Mouse (Mus musculus) embryonic stem cell, embryonic (primary cell): ENCODE results near the gene Zfp46.

Experiments
- CTCF ChIA-PET, 4 experiments: fragments of 300-600 bp in 2 of 4; fragments of 350-600 bp in 2 of 4; sonication (Branson Sonifier 250); formaldehyde crosslinking; loops; one replicate each; lab custom pipeline; 2022; ENCODE audit warnings: inconsistent platforms in 2 of 4; lab: Charles Lee
- POLR2A ChIA-PET, 4 experiments: fragments of 300-600 bp in 2 of 4; fragments of 350-600 bp in 2 of 4; sonication (Branson Sonifier 250); formaldehyde crosslinking; loops; one replicate each; lab custom pipeline; 2022; ENCODE audit warnings: antibody characterized with exemption in 4 of 4, inconsistent platforms in 1 of 4; lab: Charles Lee

The Zfp46 gene

GRCm38 (mm10) chr4:136249332-136249647 lies 35.2 kb upstream of the Zfp46 start:
- ChIA-PET CTCF (interaction anchor here in 2 of 4 experiments (0.6 to 2.6 kb wide), 4 partner anchors 9 to 68 kb away, joined by 3 to 9 read pairs (median 6); no protein-coding TSS in a partner anchor), POLR2A (interaction anchor here (0.6 to 3.5 kb wide), 9 partner anchors 10 to 103 kb away, joined by 3 to 14 read pairs (median 5); no protein-coding TSS in a partner anchor)

DNA sequence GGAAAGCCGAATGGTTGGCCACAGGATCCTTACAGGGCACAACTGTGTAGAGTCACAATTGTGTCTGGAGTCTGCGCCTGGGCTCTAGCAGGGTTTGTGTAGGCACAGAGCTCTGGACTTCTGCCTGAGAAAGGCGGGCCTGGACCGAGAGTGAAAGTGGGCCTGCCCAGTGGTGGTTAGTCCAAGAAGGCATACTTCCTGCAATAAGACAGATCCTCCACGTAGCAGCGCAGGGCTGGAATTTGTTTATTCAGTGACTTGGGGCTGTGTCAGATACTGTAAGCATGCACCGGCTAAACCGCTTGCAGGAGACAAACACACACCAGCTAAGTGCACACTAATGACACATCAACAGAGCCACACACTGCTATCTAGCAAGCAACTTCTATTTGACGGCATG lies 34.7 kb upstream of the Zfp46 start:
- POLR2A ChIA-PET: interaction anchor here in 3 of 4 experiments (1.1 to 3.5 kb wide), 6 partner anchors 10 to 103 kb away, joined by 3 to 14 read pairs (median 4); partner anchors contain the start of gene Asap3 (in 1 of the 3)
- CTCF ChIA-PET: interaction anchor here in 2 of 4 experiments (1.2 to 2.6 kb wide), 3 partner anchors 10 to 69 kb away, joined by 3 to 9 read pairs (median 8); no protein-coding TSS in a partner anchor

DNA sequence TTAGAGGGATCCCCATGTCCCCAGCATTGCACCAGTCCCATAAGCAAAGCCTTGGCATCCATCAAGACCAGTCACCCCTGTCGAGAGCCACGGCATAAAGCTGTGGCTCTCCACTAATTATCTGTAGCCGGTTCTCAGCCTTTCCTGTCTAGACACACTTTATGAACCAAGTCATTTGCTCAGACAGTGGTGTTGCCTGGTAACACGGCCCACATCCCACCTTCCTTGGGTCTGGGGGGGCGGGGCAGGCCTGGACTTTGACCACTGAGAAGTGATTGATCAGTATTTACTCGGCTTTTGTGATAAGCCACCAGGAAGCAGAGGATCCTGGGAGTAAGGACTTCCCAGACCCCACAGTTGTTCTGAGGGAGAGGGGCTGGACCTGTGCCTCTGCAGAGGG lies 28.6 kb upstream of the Zfp46 start:
- POLR2A ChIA-PET: interaction anchor here in 1 of 4 experiments (2.2 kb wide), 1 partner anchor 10 kb away, joined by 5 read pairs; no protein-coding TSS in a partner anchor
- CTCF ChIA-PET: interaction anchor here in 3 of 4 experiments (0.6 to 1.1 kb wide), 4 partner anchors 8 to 149 kb away, joined by 3 to 20 read pairs (median 6); no protein-coding TSS in a partner anchor

DNA sequence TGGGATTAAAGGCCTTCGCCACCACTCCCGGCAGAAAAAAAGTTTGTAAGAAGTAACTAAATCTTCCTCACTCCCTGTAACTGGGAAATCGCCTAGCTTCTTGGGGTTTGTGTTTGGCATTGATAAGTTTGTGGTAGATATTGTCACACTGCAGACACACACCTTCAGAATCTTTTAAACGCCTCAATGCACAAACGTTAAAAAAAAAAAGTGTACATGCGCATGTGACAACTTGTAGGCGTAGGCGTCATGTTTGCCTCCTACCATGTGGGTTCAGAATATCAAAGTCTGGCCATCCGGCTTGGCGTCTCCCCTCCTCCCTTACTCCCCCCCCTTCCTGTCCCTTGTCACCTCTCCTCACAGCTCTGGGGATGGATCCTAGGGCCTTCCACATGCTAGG lies 27.8 kb upstream of the Zfp46 start:
- POLR2A ChIA-PET: interaction anchor here in 1 of 4 experiments (0.7 kb wide), 1 partner anchor 51 kb away, joined by 3 read pairs; the partner anchor contains the start of gene Asap3
- CTCF ChIA-PET: interaction anchor here in 3 of 4 experiments (0.6 to 1.1 kb wide), 4 partner anchors 10 to 150 kb away, joined by 3 to 20 read pairs (median 6); no protein-coding TSS in a partner anchor

- ChIA-PET CTCF (interaction anchor here (0.6 to 4.5 kb wide), 44 partner anchors 8 to 362 kb away, joined by 3 to 46 read pairs (median 6); partner anchors contain the start of genes Asap3 (in 2 of the 4), Tcea3 (in 2 of the 4), Hnrnpr (in 1 of the 4) and Zfp46 (in 1 of the 4)), POLR2A (interaction anchor here (0.6 to 2.6 kb wide), 20 partner anchors 11 to 207 kb away, joined by 3 to 14 read pairs (median 4); partner anchors contain the start of genes Tcea3 (in 2 of the 4), Asap3 (in 1 of the 4) and Rpl11 (in 1 of the 4))
These were observed 24.6 kb upstream of the Zfp46 start for GRCm38 (mm10) chr4:136259916-136260315.

GRCm38 (mm10) chr4:136260491-136261180 lies 23.8 kb upstream of the Zfp46 start:
- CTCF ChIA-PET: interaction anchor here (0.5 to 4.5 kb wide), 127 partner anchors 7 to 1998 kb away, joined by 3 to 46 read pairs (median 4); partner anchors contain the start of genes Asap3 (in 2 of the 4), Lactbl1 (in 2 of the 4), Tcea3 (in 2 of the 4) and 6030445D17Rik (in 1 of the 4)

DNA sequence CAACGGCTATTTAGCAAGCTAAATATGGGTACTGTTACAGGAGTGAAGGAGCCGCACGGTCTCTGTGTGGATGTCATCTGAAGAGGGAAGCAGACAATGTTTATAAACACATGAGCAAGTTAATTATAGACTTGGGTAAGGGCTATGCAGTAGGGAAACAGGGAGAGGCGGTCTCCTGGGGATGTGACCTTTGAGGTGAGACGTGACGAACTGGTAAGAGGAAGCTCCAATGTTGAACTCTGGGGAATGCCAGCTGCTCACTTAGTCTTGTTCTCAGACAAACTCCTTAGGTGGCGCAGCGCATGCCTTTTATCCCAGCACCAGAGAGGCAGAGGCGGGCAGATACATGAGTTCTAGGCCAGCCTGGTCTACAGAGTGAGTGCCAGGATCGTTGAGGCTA lies 22.6 kb upstream of the Zfp46 start:
- ChIA-PET POLR2A (interaction anchor here in 2 of 4 experiments (1.1 to 2.0 kb wide), 4 partner anchors 10 to 28 kb away, joined by 3 to 5 read pairs (median 4); partner anchors contain the start of gene Tcea3 (in 1 of the 2)), CTCF (interaction anchor here in 2 of 4 experiments (0.5 to 4.5 kb wide), 3 partner anchors 21 to 43 kb away, joined by 3 to 46 read pairs (median 19); no protein-coding TSS in a partner anchor)

More at GRCm38 (mm10) chr4:136260491-136261180, 23.8 kb upstream of the Zfp46 start:
- POLR2A ChIA-PET: interaction anchor here (0.6 to 2.3 kb wide), 18 partner anchors 12 to 165 kb away, joined by 3 to 14 read pairs (median 4); partner anchors contain the start of genes Tcea3 (in 2 of the 4), Asap3 (in 1 of the 4) and Zfp46 (in 1 of the 4)

DNA sequence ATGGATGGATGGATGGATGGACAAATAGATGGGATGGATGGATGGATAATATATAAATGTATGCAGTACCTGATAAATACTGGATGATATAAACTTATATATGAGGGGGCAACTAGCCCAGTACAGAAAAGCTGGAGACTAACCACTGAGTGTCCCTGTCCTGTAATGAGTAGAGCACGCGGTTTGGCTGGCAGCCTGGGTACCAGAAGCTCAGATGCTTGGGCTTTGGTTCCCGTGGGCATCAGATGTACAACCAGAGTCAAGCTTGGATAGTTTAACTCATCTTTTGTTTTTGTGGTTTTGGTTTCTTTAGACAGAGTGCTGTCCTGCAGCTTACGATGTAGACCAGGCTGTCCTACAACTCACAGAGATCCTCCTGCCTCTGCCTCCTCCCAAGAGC lies 20.9 kb upstream of the Zfp46 start:
- ChIA-PET CTCF (interaction anchor here in 3 of 4 experiments (0.6 to 1.0 kb wide), 5 partner anchors 8 to 1488 kb away, joined by 3 read pairs; partner anchors contain the start of gene Kdm1a (in 1 of the 3)), POLR2A (interaction anchor here in 2 of 4 experiments (0.8 to 2.3 kb wide), 5 partner anchors 11 to 46 kb away, joined by 3 to 12 read pairs (median 3); partner anchors contain the start of gene Tcea3 (in 1 of the 2))

DNA sequence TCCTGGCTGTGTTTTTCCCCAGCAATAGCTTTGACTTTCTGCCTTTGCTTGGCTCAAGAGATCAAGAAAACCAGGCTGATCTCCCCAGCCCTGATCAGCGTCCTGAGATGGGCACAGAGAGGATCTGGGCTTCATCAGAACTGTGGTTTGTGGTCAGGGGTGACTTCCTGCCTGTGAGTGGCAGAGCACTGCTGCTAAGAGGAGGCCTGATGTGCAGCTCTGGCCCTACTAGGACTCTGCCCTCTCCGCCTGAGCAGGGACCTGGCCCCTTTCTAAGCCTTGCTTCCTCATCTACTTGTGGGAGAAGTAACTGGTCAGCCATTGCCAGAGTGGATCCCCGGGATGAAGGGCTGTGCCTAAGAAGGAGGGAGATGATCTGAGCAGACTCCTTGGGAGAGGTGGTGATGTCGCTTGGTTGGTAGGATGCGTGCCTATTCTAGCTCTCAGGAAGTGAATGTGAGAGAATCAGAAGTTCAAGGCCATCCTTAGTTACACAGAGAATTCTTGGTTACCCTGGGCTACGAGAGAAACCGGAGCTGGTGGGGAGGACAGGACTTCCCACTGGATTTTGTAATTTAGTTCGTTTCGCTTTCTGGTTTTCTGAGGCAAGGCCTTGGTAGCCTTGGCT lies 17.7 kb upstream of the Zfp46 start:
- POLR2A ChIA-PET: interaction anchor here in 2 of 4 experiments (0.6 to 1.0 kb wide), 2 partner anchors 62 to 303 kb away, joined by 3 to 4 read pairs; partner anchors contain the start of gene Gale (in 1 of the 2)

DNA sequence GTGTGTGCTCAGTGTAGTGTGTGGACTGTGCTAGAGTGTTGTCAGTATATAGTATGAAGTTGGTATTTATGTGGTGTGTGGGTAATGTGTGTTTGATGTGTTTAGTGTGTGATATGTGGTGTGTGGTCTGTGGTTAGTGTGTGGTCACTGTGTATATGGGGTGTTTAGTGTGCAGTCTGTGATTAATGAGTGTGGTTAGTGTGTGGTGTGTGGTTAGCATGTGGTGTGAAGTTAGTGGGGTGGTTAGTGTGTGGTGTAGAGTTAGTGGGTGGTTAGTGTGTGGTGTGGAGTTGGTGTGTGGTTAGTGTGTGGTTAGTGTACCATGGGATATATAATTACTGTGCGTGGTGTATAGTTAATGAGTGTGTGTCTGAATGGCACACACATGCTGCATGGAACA lies 15.6 kb upstream of the Zfp46 start:
- ChIA-PET CTCF (interaction anchor here in 2 of 4 experiments (0.6 to 1.0 kb wide), 2 partner anchors 8 to 337 kb away, joined by 3 read pairs; no protein-coding TSS in a partner anchor), POLR2A (interaction anchor here in 1 of 4 experiments (0.6 kb wide), 1 partner anchor 42 kb away, joined by 3 read pairs; the partner anchor contains the start of gene Hnrnpr)

More for the DNA sequence above, 17.7 kb upstream of the Zfp46 start:
- CTCF ChIA-PET: interaction anchor here in 1 of 4 experiments (1.6 kb wide), 1 partner anchor 23 kb away, joined by 4 read pairs; no protein-coding TSS in a partner anchor

GRCm38 (mm10) chr4:136270648-136271047 lies 13.8 kb upstream of the Zfp46 start:
- POLR2A ChIA-PET: interaction anchor here in 3 of 4 experiments (0.6 to 1.6 kb wide), 8 partner anchors 11 to 214 kb away, joined by 3 to 9 read pairs (median 4); partner anchors contain the start of gene Tcea3 (in 1 of the 3)

GRCm38 (mm10) chr4:136281097-136281496 lies 3.4 kb upstream of the Zfp46 start:
- CTCF ChIA-PET: interaction anchor here in 2 of 4 experiments (0.6 to 1.4 kb wide), 5 partner anchors 10 to 42 kb away, joined by 3 to 10 read pairs (median 5); no protein-coding TSS in a partner anchor

More at GRCm38 (mm10) chr4:136270648-136271047, 13.8 kb upstream of the Zfp46 start:
- CTCF ChIA-PET: interaction anchor here (0.5 to 1.9 kb wide), 16 partner anchors 10 to 217 kb away, joined by 3 to 8 read pairs (median 3); partner anchors contain the start of gene Tcea3 (in 2 of the 4)

GRCm38 (mm10) chr4:136281611-136282010 lies 2.9 kb upstream of the Zfp46 start:
- ChIA-PET CTCF (interaction anchor here in 1 of 4 experiments (0.9 to 1.4 kb wide), 4 partner anchors 11 to 43 kb away, joined by 3 to 6 read pairs (median 4); no protein-coding TSS in a partner anchor), POLR2A (interaction anchor here in 3 of 4 experiments (0.6 to 2.0 kb wide), 11 partner anchors 8 to 1180 kb away, joined by 3 to 5 read pairs (median 3); no protein-coding TSS in a partner anchor)

More at GRCm38 (mm10) chr4:136281097-136281496, 3.4 kb upstream of the Zfp46 start:
- POLR2A ChIA-PET: interaction anchor here in 3 of 4 experiments (0.6 to 2.0 kb wide), 8 partner anchors 9 to 133 kb away, joined by 3 to 5 read pairs (median 4); no protein-coding TSS in a partner anchor

DNA sequence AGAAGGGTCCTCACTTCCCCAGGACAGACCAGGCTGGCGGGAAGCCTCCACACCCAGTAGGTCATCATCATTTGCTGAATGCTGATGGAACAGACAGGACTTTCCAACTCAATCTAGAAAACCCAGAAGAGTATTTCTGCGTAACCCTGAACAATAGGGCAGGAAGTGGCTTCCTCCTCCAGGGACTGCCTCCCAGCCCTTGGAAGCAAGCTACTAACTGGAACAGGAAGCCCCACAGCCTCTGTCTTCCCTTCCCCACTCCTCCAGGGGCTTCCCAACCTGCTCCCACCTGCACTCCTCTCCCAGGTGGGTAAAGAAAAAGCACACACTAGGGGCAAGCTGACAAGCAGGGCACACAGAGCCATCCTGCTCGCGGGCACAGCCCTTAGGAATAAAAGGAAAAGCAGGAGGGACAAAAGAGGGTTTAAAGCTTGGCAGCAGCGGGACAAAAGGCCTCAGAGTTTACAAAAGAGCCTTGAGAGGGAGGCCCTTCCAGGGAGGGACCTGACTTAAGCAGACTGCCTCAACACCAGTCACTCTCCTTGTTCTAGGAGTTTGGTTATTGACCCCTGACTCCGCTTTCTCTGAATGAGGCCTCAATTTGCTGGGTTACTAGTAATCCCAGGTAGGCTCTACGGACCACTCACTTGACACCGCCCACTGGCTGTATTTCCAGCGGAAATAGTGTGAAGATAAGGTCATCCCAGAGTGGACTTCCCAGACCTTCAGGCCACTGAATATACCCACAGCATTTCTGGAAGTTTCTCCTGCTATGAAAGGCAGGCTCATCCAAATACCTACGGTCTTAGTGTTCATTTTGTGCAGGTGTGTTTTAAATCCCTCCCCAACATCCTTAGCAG lies 1.6 kb upstream of the Zfp46 start:
- ChIA-PET POLR2A (interaction anchor here in 3 of 4 experiments (0.7 to 1.3 kb wide), 6 partner anchors 12 to 280 kb away, joined by 3 to 5 read pairs (median 3); no protein-coding TSS in a partner anchor), CTCF (interaction anchor here in 1 of 4 experiments (0.7 kb wide), 1 partner anchor 493 kb away, joined by 4 read pairs; no protein-coding TSS in a partner anchor)

DNA sequence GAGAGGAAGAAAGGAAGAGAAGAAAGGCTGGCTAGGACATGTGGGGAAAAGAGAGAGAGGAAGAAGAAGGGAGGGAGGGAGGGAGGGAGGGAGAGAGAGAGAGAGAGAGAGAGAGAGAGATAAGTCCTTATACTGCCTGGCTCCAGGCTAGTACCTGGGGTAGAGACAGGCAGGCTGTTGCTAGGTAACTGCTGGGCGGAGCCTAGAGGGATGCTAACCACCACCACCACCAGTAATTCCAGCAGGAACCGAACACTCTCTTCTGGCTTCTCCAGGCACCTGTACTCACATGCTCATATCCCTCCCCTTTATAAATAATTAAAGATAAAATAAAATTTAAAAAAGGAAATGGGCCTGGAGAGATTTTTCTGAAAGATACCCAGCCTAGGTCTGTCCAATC lies 700 bp upstream of the Zfp46 start:
- POLR2A ChIA-PET: no interaction called here
- CTCF ChIA-PET: no interaction called here
